Mouse (Mus musculus): ENCODE measurements around the gene Magi3.

Gene Magi3

DNA sequence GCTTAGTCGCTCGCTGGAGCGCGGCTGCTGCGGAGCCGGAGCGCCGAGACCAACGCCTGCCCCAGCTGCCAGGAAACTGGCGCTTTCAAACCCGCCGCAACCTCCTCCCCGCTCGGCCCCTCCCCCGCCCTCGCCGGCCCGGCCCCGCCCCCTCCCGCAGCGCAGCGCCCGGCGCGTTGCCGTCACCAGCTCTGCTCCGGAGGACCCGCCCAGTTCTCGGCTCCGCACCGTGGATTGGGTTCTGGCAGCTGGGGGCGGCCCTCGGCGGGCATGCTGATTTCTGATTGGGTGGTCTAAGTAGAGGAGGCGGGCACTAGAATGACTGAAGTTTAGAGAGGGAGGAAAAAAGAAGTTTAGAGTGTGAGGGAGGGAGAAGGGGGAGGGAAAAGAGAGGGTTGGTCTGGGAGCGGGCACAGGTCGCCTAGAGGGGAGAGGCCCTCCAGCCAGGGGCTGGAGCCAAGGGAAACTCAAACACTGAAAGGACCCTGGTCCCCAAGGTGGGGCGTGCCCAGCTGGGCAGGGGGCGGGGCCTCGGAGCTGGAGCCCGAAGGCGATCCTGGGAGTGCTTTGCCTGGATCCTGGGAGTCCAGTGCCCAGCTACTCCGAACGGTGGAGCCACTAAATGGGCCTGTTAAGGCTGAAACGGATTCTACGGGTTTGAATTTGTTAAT, at the start of gene Magi3:
Magi3 (minus strand) TSS at position 80 of the 671 bp plus-strand sequence.
- TF ChIP-seq GATA4 (IDR thresholded peaks at IDR 0.05; ENCODE audit: insufficient replicate concordance, low read length), result no peak; the same call in 1 of the 2 replicates

DNA sequence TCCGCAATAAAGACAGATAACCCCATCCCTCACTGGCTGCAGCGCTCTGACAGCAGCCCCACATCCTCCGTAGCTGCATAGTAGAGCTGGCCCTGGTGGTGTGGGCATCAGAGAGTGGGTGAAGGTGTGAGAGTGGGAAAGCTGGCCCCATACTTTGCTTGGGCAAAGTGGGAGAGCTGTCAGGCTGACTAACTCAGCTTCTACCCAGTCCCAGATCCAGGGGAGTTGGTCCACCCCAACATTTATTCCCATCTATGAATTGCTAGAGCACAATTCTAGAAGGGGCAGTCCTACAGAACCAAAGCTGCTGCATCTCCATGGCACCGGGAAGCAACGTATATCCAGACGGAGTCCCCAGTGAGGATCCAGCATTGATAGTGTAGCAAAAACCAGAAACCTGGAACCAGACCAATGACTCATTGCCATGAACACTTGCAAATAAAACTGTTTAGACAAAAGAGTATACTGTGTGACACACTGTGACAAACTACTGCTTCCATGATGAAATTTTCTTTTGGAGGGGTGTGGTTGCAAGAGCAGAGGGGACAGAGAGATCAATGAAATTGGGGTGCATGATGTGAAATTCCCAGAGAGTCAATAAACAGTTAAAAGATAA, 44.5 kb upstream of the Magi3 start:
- no peak for TF ChIP-seq GATA4 (IDR thresholded peaks at IDR 0.05; ENCODE audit: insufficient replicate concordance, low read length)

DNA sequence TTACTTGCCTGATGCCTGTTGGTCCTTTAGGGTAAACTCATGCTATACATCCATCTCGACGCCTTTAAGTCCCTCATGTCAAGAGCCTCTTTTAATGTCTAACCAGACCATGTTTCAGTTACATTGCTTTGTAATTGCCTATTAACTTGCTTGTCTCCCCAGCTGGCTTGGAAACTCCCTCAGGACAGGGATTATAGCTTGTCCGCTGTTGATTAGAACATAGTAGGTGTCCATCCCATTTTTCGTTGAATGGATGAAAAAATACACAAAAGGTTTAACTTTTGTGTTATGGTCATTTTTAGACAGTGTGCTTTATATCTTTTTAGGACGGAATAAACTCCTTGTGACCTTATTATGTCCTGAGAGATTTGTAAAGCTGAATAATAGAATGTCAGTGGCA, 40.0 kb upstream of the Magi3 start:
- TF ChIP-seq GATA4 (IDR thresholded peaks at IDR 0.05; ENCODE audit: insufficient replicate concordance, low read length), result no peak

DNA sequence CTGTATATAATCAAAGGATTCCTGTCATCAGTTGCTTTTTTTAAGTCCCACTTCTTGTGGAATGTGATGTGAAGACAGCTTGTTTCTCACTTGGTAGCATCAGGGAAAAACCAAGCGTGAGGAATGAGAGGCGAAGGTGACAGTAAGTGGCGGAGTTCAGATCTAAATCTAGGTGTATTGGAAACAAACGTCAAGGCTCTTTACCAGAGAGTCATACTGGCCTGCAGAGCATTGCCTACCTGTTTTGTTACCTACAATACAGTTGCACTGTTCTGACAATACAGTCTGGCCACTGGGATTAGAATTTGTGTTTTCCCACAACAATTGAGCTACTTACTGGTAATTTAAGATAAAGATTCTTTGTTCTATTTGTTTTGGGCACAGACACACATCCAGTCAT, 39.0 kb upstream of the Magi3 start:
- no peak for TF ChIP-seq GATA4 (IDR thresholded peaks at IDR 0.05; ENCODE audit: insufficient replicate concordance, low read length)

DNA sequence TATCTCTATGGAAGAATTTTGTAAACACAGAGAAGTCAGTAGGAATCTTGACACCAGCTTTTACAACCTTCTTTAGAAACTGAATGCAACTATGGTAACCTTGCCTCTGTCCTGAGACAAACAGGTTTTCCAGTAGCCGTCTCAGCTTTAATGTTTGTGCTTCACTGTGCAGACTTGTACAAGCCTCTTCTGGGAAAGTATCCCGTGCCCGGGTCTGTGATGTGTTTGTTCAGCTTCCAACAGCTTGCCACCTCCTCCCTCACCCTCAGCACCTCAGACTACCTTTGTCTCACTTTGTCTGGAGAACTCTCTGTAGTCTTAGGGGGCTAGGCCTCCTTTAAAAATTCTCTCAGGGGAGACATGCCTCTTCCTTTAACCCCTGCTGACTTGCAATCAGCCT, 36.9 kb upstream of the Magi3 start:
- TF ChIP-seq GATA4 (IDR thresholded peaks at IDR 0.05; ENCODE audit: insufficient replicate concordance, low read length), result no peak

DNA sequence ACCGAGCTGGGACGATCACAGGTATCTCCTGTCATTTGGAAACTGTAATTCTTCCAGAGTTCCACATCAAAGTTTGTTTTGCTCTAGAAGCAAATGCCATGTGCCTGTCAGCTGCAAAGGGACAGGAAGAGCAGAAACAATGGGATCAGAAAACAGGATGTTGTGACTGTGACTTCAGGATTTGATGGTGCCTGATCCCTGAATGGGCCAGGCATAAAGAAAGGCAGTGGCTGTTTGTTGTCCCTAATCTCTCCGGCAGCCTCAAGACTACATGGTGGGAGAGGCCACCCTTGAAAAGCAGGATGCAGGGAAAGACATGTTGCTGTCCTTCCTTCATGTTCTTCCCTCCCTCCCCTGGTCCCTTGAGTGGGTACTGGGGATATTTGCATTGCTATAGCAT, 33.6 kb upstream of the Magi3 start:
- peak; percentile 58; the same call in 1 of the 2 replicates for TF ChIP-seq GATA4 (IDR thresholded peaks at IDR 0.05; ENCODE audit: insufficient replicate concordance, low read length)

DNA sequence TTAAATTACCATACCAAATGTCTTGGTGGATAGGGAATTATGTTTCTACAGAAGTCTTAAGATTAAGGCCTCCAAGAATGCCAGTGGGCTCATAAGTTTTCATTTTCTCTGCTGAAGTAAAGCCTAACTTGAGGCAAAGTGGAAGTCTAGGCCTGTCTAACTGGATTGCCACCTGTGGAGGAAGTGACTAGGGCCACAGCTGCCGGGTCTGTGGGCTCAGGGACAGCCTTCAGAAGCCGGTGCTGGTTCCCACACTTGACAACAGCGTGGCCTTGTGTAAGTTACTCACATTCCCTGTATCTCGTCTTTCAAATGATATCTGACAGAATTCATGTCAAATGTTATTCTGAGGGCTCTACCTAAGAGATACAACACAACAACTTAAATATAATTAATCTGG, 27.7 kb upstream of the Magi3 start:
- no peak for TF ChIP-seq GATA4 (IDR thresholded peaks at IDR 0.05; ENCODE audit: insufficient replicate concordance, low read length)

DNA sequence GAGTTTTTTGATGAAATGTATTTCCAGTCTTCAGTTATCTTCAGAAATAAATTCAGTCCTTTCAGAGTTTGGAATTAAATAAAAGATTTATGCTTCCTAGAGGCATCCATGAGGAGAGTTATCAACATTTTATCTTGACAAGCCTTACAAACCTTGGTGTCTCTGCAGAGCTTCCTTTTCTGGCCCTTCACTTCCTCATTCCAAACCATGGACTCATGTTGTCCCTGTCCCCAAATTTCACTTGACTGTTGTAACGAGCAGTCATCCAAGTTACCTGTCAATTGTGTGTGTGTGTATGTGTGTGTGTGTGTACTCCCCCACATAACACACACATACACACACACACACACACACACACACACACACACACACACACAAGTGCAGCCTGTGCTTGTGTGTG, 26.9 kb upstream of the Magi3 start:
- TF ChIP-seq GATA4 (IDR thresholded peaks at IDR 0.05; ENCODE audit: insufficient replicate concordance, low read length), result no peak

DNA sequence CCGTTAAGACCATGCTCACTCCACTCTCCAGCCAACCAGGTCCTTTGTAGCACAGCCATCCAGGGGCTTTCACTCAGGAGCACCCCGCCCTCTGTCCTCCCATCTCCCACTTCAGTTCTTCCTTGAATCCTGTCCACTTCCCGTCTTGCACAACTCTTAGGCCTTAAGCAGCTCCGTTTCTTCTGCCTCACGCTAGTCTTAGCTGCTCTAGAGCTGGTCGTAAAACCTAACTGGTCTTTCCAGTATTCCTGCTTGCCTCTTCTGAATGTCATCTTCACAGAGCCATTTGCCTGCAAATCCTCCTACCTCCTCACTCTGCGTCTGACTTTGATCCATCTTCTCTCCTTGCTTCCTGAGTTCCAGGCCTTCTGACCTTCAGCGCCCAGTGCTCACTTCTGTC, 24.2 kb upstream of the Magi3 start:
- no peak for TF ChIP-seq GATA4 (IDR thresholded peaks at IDR 0.05; ENCODE audit: insufficient replicate concordance, low read length)

DNA sequence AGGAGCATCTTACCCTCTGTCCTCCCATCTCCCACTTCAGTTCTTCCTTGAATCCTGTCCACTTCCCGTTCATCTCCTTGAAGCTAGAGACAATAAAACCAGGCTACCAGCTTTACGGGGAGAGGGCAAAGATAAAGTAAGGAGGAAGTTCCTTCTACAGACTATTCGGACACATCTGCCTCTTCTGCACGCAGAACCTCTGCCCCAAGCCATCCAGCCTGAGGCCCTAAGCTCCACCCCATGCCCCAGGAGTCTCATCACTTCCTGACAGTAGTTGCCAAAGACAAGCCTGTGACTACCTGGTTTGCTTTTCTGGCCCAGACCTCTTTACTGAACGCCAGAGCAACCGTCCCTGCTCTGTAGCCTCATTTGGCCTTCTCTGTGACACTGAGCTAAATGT, 23.8 kb upstream of the Magi3 start:
- TF ChIP-seq GATA4 (IDR thresholded peaks at IDR 0.05; ENCODE audit: insufficient replicate concordance, low read length), result no peak

DNA sequence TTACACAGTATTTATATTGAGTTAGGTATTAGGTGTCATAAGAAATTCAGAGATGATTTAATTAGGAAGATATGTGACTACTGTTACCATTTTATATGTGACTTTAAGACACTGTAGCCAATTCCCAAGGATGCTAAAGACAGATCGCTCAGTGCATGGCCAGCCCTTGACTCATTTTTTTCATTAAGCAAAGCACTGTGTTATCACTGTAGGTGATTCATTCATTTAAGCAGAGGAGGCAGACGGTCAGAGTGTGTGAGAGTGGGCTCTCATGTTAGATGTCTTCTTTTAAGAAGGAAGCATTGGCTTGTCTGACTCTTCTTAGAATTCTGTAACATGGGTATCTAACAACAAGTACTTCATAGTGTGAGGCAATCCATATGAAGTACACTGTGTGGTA, 19.6 kb upstream of the Magi3 start:
- no peak for TF ChIP-seq GATA4 (IDR thresholded peaks at IDR 0.05; ENCODE audit: insufficient replicate concordance, low read length)

DNA sequence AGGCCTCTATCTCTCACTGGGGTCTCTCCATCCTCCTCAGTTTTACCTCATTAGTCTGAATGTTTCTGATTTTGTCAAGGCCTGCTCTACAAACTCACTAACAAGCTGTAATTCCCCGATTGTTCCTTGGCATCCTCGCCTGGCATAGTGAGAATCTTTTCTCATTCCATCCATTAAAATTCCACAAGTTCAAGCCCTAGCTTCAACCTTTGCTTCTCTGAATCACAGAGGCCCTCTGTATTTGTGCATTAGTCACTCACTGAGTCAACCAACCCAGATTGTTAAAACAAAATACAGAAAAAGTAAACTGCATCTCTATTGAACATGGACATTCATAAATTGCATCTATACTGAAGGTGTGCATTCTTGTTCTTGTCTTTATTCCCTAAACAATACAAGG, 19.2 kb upstream of the Magi3 start:
- TF ChIP-seq GATA4 (IDR thresholded peaks at IDR 0.05; ENCODE audit: insufficient replicate concordance, low read length), result no peak

DNA sequence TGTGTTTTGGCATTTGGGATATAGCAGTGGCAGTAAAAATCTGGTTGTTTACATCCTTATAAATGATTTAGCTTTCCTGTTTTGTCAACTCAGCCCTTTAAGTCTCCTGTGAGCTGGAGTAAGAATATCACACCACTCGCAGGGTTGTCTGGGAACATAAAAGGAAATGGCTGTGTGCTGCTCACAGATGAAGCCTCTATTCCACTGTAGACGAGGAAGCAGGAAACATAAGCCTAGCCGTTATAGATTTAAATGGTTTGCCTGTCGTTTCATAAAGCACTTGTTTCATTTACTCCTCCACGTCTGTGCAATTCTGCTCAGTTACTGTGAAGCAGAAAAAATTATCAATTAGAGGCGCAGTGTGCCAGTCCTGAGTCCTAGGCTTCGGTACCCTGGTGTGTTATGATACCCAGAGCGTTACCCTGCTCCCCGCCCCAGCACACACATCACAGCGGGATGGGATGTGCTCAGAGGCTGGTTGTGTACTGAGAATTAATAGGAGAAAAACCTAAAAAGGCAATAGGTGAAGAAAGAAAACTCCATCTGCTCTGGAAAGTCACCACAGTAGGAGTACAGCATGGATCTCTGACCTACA, 17.8 kb upstream of the Magi3 start:
- no peak for TF ChIP-seq GATA4 (IDR thresholded peaks at IDR 0.05; ENCODE audit: insufficient replicate concordance, low read length)

DNA sequence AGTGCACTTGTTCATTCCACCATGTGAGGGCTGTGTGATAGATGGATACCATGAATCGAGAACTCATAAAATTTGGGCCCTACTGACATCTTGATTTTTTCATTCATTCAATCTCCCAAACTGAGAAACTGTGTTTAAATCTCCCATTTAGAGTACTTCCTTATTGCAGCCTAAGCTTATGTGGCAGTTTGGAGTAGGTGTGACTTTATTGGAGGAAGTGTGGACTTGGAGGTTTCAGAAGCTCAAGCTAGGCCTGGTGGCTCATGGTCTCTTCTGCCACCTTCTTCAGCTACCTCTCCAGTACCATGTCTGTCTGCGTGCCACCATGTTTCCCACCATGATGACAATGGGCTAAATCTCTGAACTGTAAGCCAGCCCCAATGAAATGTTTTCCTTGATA, 15.9 kb upstream of the Magi3 start:
- TF ChIP-seq GATA4 (IDR thresholded peaks at IDR 0.05; ENCODE audit: insufficient replicate concordance, low read length), result no peak

DNA sequence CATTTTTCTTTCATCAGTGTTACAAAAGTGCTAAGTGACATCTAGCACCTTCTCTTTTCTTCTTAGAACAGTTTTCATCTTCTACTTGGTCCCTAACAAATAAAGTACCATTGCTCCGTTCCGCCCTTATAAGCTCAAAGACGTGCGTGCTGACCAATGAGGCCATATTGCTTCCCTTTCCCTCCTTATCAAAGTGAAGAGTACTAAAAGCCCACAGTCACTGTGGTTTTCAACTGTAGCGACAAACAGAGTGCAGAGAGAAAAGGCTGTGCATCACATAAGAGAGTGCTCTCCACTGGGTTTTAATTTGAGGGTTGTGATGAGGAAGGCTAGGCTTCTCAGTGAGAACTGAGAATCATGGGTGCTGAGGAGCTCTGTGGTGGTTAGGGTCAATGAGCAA, 14.9 kb upstream of the Magi3 start:
- no peak for TF ChIP-seq GATA4 (IDR thresholded peaks at IDR 0.05; ENCODE audit: insufficient replicate concordance, low read length)
